Mouse (Mus musculus) urinary bladder, postnatal 25 days (tissue): ENCODE results near the gene Fbxo3.
"Not testable (repeated sequence)": the region's sequence is repeated elsewhere in the genome, so short reads cannot be mapped to it uniquely, and the experiment has no call there.

Experiments
- DNase-seq: peaks from one replicate; pipeline ENCODE4 v3.0.0; 2022; ENCODE audit warnings: low spot score

Gene Fbxo3

DNA sequence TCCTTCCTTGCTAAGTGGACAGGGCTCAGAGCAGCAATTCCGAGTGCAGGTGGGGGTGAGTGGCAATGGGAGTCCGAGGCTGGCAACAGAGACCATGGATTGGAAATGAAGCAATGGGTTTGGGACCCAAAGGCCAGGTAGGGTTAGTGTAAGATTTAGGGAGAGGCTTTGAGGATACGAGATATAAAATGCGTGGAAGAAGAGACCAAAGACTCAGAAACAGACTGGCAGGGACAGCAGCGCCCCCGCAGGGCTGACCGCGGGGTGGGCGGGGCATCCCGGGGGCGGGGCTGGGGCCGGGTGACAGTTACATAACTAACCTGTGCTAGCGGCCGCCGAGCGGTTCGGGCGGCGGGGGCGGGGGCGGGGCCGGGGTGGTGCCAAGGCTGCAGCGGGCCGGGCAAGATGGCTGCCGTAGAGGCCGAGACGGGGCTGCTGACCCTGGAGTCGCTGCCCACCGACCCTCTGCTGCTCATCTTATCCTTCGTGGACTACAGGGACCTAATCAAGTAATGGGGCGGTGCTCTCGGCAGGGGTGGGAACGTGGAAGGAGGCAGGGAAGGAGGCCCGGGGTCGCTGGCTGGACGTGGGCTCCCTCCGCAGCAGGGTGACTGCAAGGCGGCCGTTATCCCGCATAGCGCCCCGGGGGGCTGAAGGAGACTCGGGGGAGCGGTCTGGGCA is at the start of gene Fbxo3:
TSS of gene Fbxo3 (plus strand) at position 264 of the 681 bp plus-strand sequence.
- peak; percentile 66 for DNase-seq

DNA sequence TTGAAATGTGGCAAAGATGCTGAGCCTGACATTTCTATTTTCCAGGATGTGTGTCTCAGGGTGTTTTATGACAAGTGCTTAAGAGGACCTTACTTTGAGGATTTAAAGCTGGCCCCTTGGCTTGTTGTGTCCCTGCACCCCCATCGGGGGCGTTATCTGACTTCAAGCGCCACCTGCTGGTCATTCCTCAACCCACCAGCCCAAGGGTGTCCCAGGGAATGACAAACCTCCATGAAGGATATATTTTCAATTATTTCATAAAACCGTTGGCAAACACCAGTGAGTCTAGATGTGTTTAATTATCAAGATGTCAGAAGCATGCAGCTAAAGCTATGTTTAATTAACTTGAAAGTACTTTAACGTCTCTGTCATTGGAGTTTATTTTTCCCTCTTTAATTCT is 45.3 kb upstream of the Fbxo3 start:
- peak; percentile 79 for DNase-seq

DNA sequence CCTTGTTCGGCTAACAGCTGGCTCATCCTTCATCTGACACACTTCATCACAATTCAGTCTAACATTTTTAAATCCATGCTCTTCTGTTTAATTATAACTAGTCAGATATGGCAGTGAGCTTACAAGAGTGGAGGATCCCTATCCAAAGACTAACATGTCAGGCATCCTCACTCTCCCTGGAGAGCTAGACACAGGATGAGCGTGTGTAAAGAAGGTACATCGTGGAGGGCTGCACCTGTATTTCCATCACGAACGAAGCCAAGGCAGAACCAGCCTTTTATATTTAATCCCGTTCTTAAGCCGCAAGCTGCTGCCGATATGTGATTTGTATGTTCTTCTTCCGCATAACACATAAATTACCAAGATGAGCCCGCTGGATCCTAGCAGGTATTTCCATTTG is 44.4 kb upstream of the Fbxo3 start:
- DNase-seq: no peak

- DNase-seq: not testable (repeated sequence)
Observed at GRCm38 (mm10) chr2:103987595-103987994, 39.9 kb upstream of the Fbxo3 start.

- DNase-seq: no peak
Observed at GRCm38 (mm10) chr2:103989724-103990123, 37.8 kb upstream of the Fbxo3 start.

- DNase-seq: no peak
Observed at GRCm38 (mm10) chr2:103991303-103991702, 36.2 kb upstream of the Fbxo3 start.

DNA sequence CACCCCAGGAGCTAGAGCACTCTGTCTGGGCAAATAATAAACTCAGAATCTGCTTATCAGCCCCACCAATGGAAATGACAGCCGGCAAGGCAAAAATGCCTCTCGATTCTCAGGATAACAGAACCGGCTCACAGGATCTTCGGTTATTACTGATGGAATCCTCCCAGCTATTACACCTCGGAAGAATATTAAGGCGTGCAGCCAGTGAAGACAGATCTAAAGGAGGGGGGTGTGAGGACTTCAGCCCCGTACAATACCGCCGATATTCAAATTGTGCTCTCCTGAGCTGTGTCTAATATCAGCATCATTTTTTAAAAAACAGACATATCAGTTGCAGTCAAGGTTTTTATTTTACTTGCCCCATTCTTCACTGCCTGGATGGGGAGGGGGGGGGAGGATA is 35.4 kb upstream of the Fbxo3 start:
- DNase-seq: no peak

DNA sequence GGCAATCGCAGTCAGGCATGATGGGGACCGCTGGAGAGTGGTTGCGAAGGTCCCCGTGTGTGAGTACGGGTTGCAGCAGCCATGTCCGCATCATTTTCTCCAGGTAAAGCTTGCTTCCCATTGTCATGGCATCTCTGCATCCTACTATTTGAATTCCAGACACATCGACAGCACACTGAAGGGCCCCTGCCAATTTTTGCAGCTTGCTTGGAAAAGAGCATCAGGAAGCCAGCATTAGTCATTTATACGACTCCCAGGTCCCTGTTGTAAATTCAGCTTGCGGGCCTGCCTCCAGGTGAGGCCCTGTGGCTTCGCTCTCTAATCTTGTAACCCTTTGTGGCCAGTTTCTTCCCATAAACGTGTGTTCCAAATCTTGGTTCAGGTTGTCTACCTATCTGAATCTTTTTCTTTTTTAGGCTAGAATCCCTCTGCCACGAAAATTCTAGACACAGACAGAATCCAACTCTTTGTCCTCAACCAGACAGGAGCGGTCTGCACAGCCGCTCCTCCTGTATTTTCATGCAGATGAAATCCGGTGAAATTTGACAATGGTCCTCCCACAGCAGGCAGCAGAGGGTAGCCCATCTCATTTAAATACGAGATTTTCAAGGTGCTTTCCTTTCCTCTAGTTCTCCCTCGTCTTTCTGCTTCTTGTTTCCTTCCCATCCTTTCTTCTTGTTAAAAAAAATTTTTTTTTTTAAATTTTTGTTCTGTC is 34.7 kb upstream of the Fbxo3 start:
- DNase-seq: no peak

DNA sequence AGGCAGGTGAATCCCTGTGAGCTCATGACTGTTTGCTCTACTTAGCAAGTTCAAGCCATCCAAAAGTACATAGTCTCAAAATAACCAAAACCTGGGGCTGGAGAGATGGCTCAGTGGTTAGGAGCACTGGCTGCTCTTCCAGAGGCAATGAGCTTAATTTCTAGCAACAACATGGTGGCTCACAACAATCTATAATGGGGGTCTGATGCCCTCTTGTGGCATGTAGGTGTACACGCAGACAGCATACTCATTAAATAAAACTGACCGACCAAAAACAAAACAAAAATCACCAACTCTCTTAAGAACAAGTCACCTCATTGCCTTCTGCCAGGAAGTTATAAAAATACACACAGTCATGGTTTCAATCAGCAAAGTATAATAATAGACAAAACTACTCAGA is 26.4 kb upstream of the Fbxo3 start:
- DNase-seq: no peak

- no peak for DNase-seq
Observed at GRCm38 (mm10) chr2:104001861-104002260, 25.7 kb upstream of the Fbxo3 start.

- peak; percentile 8 for DNase-seq
Observed at GRCm38 (mm10) chr2:104002711-104003413, 24.7 kb upstream of the Fbxo3 start.

- DNase-seq: no peak
Observed at GRCm38 (mm10) chr2:104007793-104008519, 19.6 kb upstream of the Fbxo3 start.

DNA sequence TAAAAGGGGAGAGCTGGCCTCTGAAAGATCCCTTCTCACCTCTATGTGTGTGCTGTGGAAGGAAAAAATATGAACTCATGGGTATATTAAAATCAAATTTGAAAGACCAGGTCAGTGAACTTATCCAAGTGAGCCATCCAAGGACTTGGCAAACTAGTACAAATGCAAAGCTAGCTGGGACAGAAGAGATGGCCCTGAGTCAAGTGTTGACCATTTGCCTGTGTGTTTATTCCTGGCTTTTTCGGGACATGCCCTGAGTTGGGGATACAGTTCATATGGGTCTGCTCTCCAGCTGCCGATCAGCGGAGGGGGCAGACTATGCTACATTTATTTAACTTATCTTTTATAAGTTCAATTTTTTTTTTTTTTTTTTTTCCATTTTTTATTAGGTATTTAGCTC is 18.7 kb upstream of the Fbxo3 start:
- not testable (repeated sequence) for DNase-seq

DNA sequence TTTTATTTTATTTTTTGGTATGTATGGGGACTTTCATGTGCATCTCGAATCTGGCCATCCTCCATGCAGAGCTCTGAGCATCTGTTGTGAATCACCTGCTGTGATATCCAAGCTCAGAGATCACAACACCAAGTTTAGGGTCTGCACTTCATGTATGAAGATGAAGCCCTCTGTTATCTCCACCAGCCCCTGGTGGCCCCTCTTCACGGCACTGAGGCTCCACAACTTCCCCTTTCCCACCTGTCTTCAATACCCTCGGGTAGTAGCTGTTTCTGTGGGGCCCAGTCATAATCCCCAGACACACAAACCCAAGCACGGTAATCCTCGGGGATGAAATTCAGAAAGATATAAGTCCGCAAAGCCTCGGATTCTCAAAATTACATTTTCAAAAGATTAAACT is 4.4 kb upstream of the Fbxo3 start:
- no peak for DNase-seq

- no peak for DNase-seq
Observed at GRCm38 (mm10) chr2:104024656-104025055, 2.9 kb upstream of the Fbxo3 start.

DNA sequence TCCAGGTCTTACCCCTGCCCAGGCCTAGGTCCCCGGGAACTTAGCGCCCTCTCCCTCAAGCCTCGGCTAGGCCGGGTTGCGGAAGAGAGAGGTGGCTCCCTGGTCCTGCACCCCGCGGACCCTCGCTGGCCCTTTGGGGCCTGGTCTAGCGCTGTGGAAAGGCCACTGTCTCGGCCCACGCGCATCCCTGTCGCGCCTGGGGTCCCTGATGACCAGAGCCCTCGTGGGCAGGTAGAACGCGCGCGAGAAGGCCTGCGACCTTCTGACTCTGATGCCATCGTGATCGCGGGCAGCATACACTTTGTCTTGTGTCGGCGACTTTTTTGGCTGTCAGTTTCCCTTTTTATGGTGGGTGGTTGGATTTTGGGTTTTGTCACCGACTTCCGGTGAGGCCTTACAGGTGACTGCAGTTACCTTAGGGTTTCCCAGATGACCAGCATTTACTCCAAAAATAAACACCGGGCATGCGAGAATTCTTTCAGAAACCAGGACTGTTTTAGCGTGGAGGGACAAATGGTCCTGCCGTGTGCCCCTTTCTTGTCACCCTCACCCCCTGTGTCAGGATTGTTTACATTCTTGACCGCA is 710 bp downstream of the Fbxo3 start, which contains the start of gene 4931422A03Rik:
TSS of gene 4931422A03Rik (minus strand) at position 223 of the 585 bp plus-strand sequence.
- DNase-seq: no peak

GRCm38 (mm10) chr2:104029074-104029473 is 1.6 kb downstream of the Fbxo3 start:
- DNase-seq: no peak

DNA sequence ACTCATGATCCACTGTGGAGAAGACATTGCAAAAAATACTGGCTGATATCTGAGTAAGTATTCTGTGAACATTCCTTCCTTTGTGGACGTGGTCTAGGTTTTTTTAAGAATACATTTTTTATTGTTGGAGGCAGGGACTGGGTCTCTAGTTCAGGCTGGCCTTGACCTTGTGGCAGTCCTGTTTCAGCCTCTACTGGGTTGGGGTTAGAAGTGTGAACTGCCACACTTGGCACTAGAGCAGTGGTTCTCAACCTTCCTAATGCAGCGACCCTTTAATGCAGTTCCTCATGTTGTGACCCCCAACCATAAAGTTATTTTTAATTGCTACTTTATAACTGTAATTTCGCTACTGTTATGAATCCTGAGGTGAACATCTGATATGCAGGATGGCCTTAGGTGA is 2.9 kb downstream of the Fbxo3 start:
- DNase-seq: no peak

- no peak for DNase-seq
Observed at GRCm38 (mm10) chr2:104032056-104032455, 4.5 kb downstream of the Fbxo3 start.

GRCm38 (mm10) chr2:104034832-104035472 is 7.4 kb downstream of the Fbxo3 start:
- peak; percentile 49 for DNase-seq

- no peak for DNase-seq
Observed at GRCm38 (mm10) chr2:104035595-104035994, 8.1 kb downstream of the Fbxo3 start.
